Mouse (Mus musculus): ENCODE data around the gene Krt15. TPM values are rescaled to one million over a fixed set of nuclear protein-coding genes. Genes with fewer than 3 reads are reported as not detected.

Krt15 gene
- polyA plus RNA-seq, 1 experiment: 0.37 TPM

GRCm38 (mm10) chr11:100137693-100138092 is 2.0 kb upstream of the Krt15 start:
- Histone ChIP-seq H3K4me3 (ENCODE audit: low read depth, low read length) (no peak overlapping the region), H3K27ac (ENCODE audit: insufficient read depth, low read length) (no peak overlapping the region), H3K9ac (ENCODE audit: low read depth, poor library complexity, severe bottlenecking) (no peak overlapping the region), H3K27me3 (ENCODE audit: control insufficient read depth, insufficient read depth, low read length, poor library complexity, severe bottlenecking) (no peaks in the 10 kb centered on the region), H3K9me3 (replicated peaks; ENCODE audit: control insufficient read depth, insufficient read depth, low read length, poor library complexity, severe bottlenecking) (no peaks in the 10 kb centered on the region), H3K4me1 (ENCODE audit: control insufficient read depth, insufficient read depth, low read length) (no peaks in the 10 kb centered on the region), H3K36me3 (ENCODE audit: control insufficient read depth, insufficient read depth, low read length, poor library complexity, severe bottlenecking) (no peaks in the 10 kb centered on the region)
- TF ChIP-seq EP300 (IDR thresholded peaks at IDR 0.05; ENCODE audit: insufficient read depth, low read depth, low read length) (no peak), POLR2A (IDR thresholded peaks at IDR 0.05; ENCODE audit: insufficient read depth, low read length) (no peak), CTCF (IDR thresholded peaks at IDR 0.05; ENCODE audit: low read depth, low read length) (no peak)

GRCm38 (mm10) chr11:100136559-100136958 is 831 bp upstream of the Krt15 start:
- Histone ChIP-seq H3K9ac (ENCODE audit: low read depth, poor library complexity, severe bottlenecking) (no peak overlapping the region), H3K4me3 (ENCODE audit: low read depth, low read length) (no peak overlapping the region), H3K9me3 (replicated peaks; ENCODE audit: control insufficient read depth, insufficient read depth, low read length, poor library complexity, severe bottlenecking) (no peaks in the 10 kb centered on the region), H3K27me3 (ENCODE audit: control insufficient read depth, insufficient read depth, low read length, poor library complexity, severe bottlenecking) (no peaks in the 10 kb centered on the region), H3K4me1 (ENCODE audit: control insufficient read depth, insufficient read depth, low read length) (no peaks in the 10 kb centered on the region), H3K36me3 (ENCODE audit: control insufficient read depth, insufficient read depth, low read length, poor library complexity, severe bottlenecking) (no peaks in the 10 kb centered on the region), H3K27ac (ENCODE audit: insufficient read depth, low read length) (no peak overlapping the region)
- TF ChIP-seq EP300 (IDR thresholded peaks at IDR 0.05; ENCODE audit: insufficient read depth, low read depth, low read length): no peak
- TF ChIP-seq POLR2A (IDR thresholded peaks at IDR 0.05; ENCODE audit: insufficient read depth, low read length): no peak
- TF ChIP-seq CTCF (IDR thresholded peaks at IDR 0.05; ENCODE audit: low read depth, low read length): no peak

GRCm38 (mm10) chr11:100124901-100125300 is 10.8 kb downstream of the Krt15 start:
- H3K4me1 ChIP-seq (ENCODE audit: control insufficient read depth, insufficient read depth, low read length): no peaks in the 10 kb centered on the region
- H3K9ac ChIP-seq (ENCODE audit: low read depth, poor library complexity, severe bottlenecking): no peak overlapping the region
- H3K27me3 ChIP-seq (ENCODE audit: control insufficient read depth, insufficient read depth, low read length, poor library complexity, severe bottlenecking): no peaks in the 10 kb centered on the region
- H3K4me3 ChIP-seq (ENCODE audit: low read depth, low read length): no peak overlapping the region
- TF ChIP-seq CTCF (IDR thresholded peaks at IDR 0.05; ENCODE audit: low read depth, low read length): no peak
- TF ChIP-seq EP300 (IDR thresholded peaks at IDR 0.05; ENCODE audit: insufficient read depth, low read depth, low read length): no peak
- no peak for TF ChIP-seq POLR2A (IDR thresholded peaks at IDR 0.05; ENCODE audit: insufficient read depth, low read length)
- H3K27ac ChIP-seq (ENCODE audit: insufficient read depth, low read length): no peak overlapping the region
- H3K9me3 ChIP-seq (replicated peaks; ENCODE audit: control insufficient read depth, insufficient read depth, low read length, poor library complexity, severe bottlenecking): 0 out of 2 replicates have a peak, but pooled peaks cover 4% of the 10 kb centered on the region
- no peaks in the 10 kb centered on the region for H3K36me3 ChIP-seq (ENCODE audit: control insufficient read depth, insufficient read depth, low read length, poor library complexity, severe bottlenecking)

GRCm38 (mm10) chr11:100121466-100121865 is 14.3 kb downstream of the Krt15 start, which contains the start of gene Krt13:
Gene Krt13, minus strand, starts transcription at chr11:100121566.
- TF ChIP-seq POLR2A (IDR thresholded peaks at IDR 0.05; ENCODE audit: insufficient read depth, low read length): no peak
- no peak for TF ChIP-seq EP300 (IDR thresholded peaks at IDR 0.05; ENCODE audit: insufficient read depth, low read depth, low read length)
- TF ChIP-seq CTCF (IDR thresholded peaks at IDR 0.05; ENCODE audit: low read depth, low read length): no peak
- H3K36me3 ChIP-seq (ENCODE audit: control insufficient read depth, insufficient read depth, low read length, poor library complexity, severe bottlenecking): no peaks in the 10 kb centered on the region
- H3K4me3 ChIP-seq (ENCODE audit: low read depth, low read length): no peak within 1 kb of the TSS
- no peak within 1 kb of the TSS for H3K9ac ChIP-seq (ENCODE audit: low read depth, poor library complexity, severe bottlenecking)
- H3K27me3 ChIP-seq (ENCODE audit: control insufficient read depth, insufficient read depth, low read length, poor library complexity, severe bottlenecking): no peaks in the 10 kb centered on the region
- H3K27ac ChIP-seq (ENCODE audit: insufficient read depth, low read length): no peak within 1 kb of the TSS
- 0 out of 2 replicates have a peak, but pooled peaks cover 4% of the 10 kb centered on the region for H3K9me3 ChIP-seq (replicated peaks; ENCODE audit: control insufficient read depth, insufficient read depth, low read length, poor library complexity, severe bottlenecking)
- no peaks in the 10 kb centered on the region for H3K4me1 ChIP-seq (ENCODE audit: control insufficient read depth, insufficient read depth, low read length)

GRCm38 (mm10) chr11:100120331-100120730 is 15.4 kb downstream of the Krt15 start:
- TF ChIP-seq EP300 (IDR thresholded peaks at IDR 0.05; ENCODE audit: insufficient read depth, low read depth, low read length): no peak
- TF ChIP-seq CTCF (IDR thresholded peaks at IDR 0.05; ENCODE audit: low read depth, low read length): no peak
- TF ChIP-seq POLR2A (IDR thresholded peaks at IDR 0.05; ENCODE audit: insufficient read depth, low read length): no peak

GRCm38 (mm10) chr11:100113742-100114029 is 22.0 kb downstream of the Krt15 start:
- Histone ChIP-seq H3K27me3 (ENCODE audit: control insufficient read depth, insufficient read depth, low read length, poor library complexity, severe bottlenecking) (no peaks in the 10 kb centered on the region), H3K9me3 (replicated peaks; ENCODE audit: control insufficient read depth, insufficient read depth, low read length, poor library complexity, severe bottlenecking) (no peaks in the 10 kb centered on the region), H3K4me1 (ENCODE audit: control insufficient read depth, insufficient read depth, low read length) (no peaks in the 10 kb centered on the region), H3K4me3 (ENCODE audit: low read depth, low read length) (no peak overlapping the region), H3K9ac (ENCODE audit: low read depth, poor library complexity, severe bottlenecking) (no peak overlapping the region), H3K36me3 (ENCODE audit: control insufficient read depth, insufficient read depth, low read length, poor library complexity, severe bottlenecking) (no peaks in the 10 kb centered on the region), H3K27ac (ENCODE audit: insufficient read depth, low read length) (no peak overlapping the region)
- TF ChIP-seq CTCF (IDR thresholded peaks at IDR 0.05; ENCODE audit: low read depth, low read length) (no peak), POLR2A (IDR thresholded peaks at IDR 0.05; ENCODE audit: insufficient read depth, low read length) (no peak), EP300 (IDR thresholded peaks at IDR 0.05; ENCODE audit: insufficient read depth, low read depth, low read length) (no peak)

More at GRCm38 (mm10) chr11:100120331-100120730, 15.4 kb downstream of the Krt15 start:
- Histone ChIP-seq H3K27ac (ENCODE audit: insufficient read depth, low read length) (no peak overlapping the region), H3K9me3 (replicated peaks; ENCODE audit: control insufficient read depth, insufficient read depth, low read length, poor library complexity, severe bottlenecking) (0 out of 2 replicates have a peak, but pooled peaks cover 4% of the 10 kb centered on the region), H3K36me3 (ENCODE audit: control insufficient read depth, insufficient read depth, low read length, poor library complexity, severe bottlenecking) (no peaks in the 10 kb centered on the region), H3K4me3 (ENCODE audit: low read depth, low read length) (no peak overlapping the region), H3K27me3 (ENCODE audit: control insufficient read depth, insufficient read depth, low read length, poor library complexity, severe bottlenecking) (no peaks in the 10 kb centered on the region), H3K9ac (ENCODE audit: low read depth, poor library complexity, severe bottlenecking) (no peak overlapping the region), H3K4me1 (ENCODE audit: control insufficient read depth, insufficient read depth, low read length) (no peaks in the 10 kb centered on the region)

Data from ES-Bruce4 (cell line).